Mouse (Mus musculus): ENCODE results near the gene Rab20. TPM values are rescaled to one million over a fixed set of nuclear protein-coding genes. Genes with fewer than 3 reads are reported as not detected.
"Not testable (repeated sequence)": the region's sequence is repeated elsewhere in the genome, so short reads cannot be mapped to it uniquely, and the experiment has no call there.

Rab20 gene
- polyA plus RNA-seq, 1 experiment = 26.4 TPM

GRCm38 (mm10) chr8:11486142-11486541, 7.6 kb upstream of the Rab20 start:
- no peak for DNase-seq (ENCODE audit: low read depth, low spot score)
- WGBS = 11% methylated on average over 7 of the region's 7 CpGs

DNA sequence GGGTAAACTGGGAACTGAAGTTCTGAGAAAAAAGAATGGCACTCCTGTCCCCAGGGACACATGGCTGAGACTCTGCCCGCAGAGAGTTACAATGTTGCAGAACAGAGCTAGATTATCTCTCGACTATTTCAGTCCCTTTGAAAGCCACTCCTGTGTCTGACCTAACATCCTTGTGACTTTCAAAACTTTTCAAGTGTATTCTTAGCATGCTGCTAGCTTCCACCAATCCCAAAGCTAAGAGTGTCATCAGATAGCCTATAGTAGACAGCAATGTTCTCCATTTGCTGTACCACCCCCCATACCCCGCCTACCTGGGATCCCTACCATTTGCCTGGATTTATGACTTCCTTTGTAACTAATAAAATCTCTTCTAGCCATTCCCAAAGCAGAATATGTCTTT, 4.0 kb upstream of the Rab20 start:
- no peak for DNase-seq (ENCODE audit: low read depth, low spot score)
- WGBS = 34% methylated on average over 3 of the region's 3 CpGs

- DNase-seq (ENCODE audit: low read depth, low spot score) = no peak
- 27% methylated on average over 3 of the region's 3 CpGs for WGBS
These were observed 3.4 kb upstream of the Rab20 start for GRCm38 (mm10) chr8:11481876-11482275.

DNA sequence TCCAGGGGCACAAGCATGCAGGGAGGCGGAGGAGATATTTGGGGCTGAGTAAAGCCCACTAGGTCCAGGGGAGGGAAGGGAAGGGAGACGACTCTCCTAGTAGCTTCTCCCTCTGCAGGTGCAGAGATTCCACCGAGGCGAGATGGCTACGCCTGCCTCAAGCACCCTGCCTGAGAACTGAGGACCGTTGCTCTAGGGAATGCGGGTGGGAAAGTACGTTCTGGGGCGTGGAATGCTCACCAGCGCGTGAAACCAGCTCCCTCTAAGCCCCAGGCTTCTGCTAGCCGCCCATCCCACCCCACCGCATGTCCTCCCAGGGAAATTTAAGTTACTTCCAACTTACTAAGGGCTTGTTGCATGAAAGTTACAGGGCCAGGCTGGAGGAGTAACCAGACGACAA, 1.1 kb upstream of the Rab20 start:
- no peak for DNase-seq (ENCODE audit: low read depth, low spot score)
- 53% methylated on average over 14 of the region's 14 CpGs for WGBS

- no peak for DNase-seq (ENCODE audit: low read depth, low spot score)
- 9% methylated on average over 23 of the region's 23 CpGs for WGBS
These were observed 457 bp upstream of the Rab20 start for GRCm38 (mm10) chr8:11478807-11479527.

GRCm38 (mm10) chr8:11477178-11477553, 1.3 kb downstream of the Rab20 start:
- WGBS = 6% methylated on average over 9 of the region's 9 CpGs
- no peak for DNase-seq (ENCODE audit: low read depth, low spot score)

- WGBS = 12% methylated on average over 24 of the region's 24 CpGs
- DNase-seq (ENCODE audit: low read depth, low spot score) = no peak
These were observed 2.0 kb downstream of the Rab20 start for GRCm38 (mm10) chr8:11476338-11477177.

- WGBS = 42% methylated on average over 2 of the region's 2 CpGs
- DNase-seq (ENCODE audit: low read depth, low spot score) = no peak
These were observed 2.6 kb downstream of the Rab20 start for GRCm38 (mm10) chr8:11475876-11476275.

DNA sequence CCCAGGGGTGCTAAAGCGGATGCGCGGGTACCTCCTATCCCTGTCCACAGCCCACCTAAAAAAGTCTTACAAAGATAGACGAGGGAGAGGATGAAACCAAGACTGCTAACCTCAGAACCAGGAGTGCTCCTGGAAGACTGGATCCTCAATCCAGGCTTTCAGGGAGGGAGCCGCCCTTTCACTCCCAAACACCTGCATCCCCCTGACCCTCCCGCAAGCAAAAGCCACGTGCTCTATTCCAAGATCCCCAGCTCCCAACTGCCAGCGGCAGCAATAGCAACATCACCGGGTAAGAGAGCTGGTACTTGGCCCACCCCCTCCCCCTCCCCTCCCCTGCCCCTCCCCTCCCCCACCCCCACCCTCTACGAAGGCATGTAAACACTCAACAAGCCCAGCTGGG, 3.1 kb downstream of the Rab20 start:
- DNase-seq (ENCODE audit: low read depth, low spot score) = no peak
- WGBS = 53% methylated on average over 10 of the region's 10 CpGs

- no peak for DNase-seq (ENCODE audit: low read depth, low spot score)
- 14% methylated on average over 4 of the region's 4 CpGs for WGBS
These were observed 5.4 kb downstream of the Rab20 start for GRCm38 (mm10) chr8:11473072-11473471.

GRCm38 (mm10) chr8:11471309-11471708, 7.2 kb downstream of the Rab20 start:
- DNase-seq (ENCODE audit: low read depth, low spot score) = no peak
- WGBS = 19% methylated on average over 8 of the region's 8 CpGs

- 61% methylated on average over 7 of the region's 7 CpGs for WGBS
- DNase-seq (ENCODE audit: low read depth, low spot score) = no peak
These were observed 7.8 kb downstream of the Rab20 start for GRCm38 (mm10) chr8:11470694-11471093.

DNA sequence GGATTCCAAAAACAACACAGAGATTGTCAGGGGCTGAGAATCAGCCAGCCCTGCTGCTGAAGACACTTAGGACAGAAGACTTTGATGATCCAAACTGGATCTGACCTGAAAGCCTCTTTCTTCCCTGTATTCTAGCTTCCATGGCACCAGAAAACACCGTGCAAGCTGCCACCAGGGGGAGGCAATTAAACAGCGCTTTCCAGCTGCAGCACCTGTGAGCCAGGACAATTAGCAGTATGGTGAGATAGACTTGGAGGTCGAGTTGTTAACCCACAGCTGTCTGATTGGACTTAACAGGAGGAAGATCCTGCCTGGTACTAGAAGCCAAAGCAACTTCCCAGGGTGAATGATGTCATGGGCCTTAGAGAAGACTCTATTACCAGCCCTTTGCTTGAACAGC, 9.4 kb downstream of the Rab20 start:
- DNase-seq (ENCODE audit: low read depth, low spot score) = no peak

DNA sequence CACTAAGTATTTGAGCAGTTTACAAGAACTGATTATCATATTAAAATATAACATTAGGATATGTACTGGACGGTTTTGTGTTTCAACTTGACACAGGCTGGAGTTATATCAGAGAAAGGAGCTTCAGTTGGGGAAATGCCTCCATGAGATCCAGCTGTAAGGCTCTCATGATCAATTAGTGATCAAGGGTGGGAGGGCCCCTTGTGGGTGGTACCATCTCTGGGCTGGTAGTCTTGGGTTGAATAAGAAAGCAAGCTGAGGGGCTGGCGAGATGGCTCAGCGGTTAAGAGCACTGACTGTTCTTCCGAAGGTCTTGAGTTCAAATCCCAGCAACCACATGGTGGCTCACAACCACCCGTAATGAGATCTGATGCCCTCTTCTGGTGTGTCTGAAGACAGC, 12.0 kb downstream of the Rab20 start:
- WGBS = 97% methylated on average over 4 of the region's 5 CpGs

More for the DNA sequence above, 9.4 kb downstream of the Rab20 start:
- WGBS = 12% methylated on average over 3 of the region's 3 CpGs

GRCm38 (mm10) chr8:11465619-11466018, 12.9 kb downstream of the Rab20 start:
- 91% methylated on average over 4 of the region's 4 CpGs for WGBS
- no peak for DNase-seq (ENCODE audit: low read depth, low spot score)

More for the DNA sequence above, 12.0 kb downstream of the Rab20 start:
- DNase-seq (ENCODE audit: low read depth, low spot score) = not testable (repeated sequence)

GRCm38 (mm10) chr8:11464707-11464964, 13.9 kb downstream of the Rab20 start:
- 50% methylated on average over 3 of the region's 3 CpGs for WGBS
- no peak for DNase-seq (ENCODE audit: low read depth, low spot score)

GRCm38 (mm10) chr8:11463889-11464706, 14.4 kb downstream of the Rab20 start:
- WGBS = 47% methylated on average over 12 of the region's 12 CpGs
- DNase-seq (ENCODE audit: low read depth, low spot score) = no peak

GRCm38 (mm10) chr8:11463541-11463888, 15.0 kb downstream of the Rab20 start:
- WGBS = 87% methylated on average over 2 of the region's 2 CpGs
- no peak for DNase-seq (ENCODE audit: low read depth, low spot score)

GRCm38 (mm10) chr8:11462641-11463040, 15.9 kb downstream of the Rab20 start:
- WGBS = 85% methylated on average over 4 of the region's 4 CpGs
- no peak for DNase-seq (ENCODE audit: low read depth, low spot score)

DNA sequence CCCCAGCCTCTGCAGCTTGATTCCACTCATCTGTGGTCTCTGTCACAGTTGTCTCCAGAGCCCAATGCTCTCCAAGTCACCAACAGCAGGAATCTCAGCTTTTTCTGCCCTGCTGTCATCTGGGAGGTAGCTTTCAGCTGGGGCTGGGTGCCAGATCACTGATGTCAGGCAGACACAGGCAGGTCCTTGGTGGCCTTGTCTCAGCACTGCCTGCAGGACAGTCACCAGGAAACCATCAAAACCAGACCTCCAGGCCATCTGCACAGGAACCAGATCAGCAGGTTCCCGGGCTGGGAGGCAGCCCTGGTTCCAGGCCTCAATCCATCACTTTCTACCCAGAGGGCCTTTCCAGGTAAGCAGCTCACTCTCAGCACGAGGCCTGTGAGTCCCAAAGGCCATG, 16.7 kb downstream of the Rab20 start:
- no peak for DNase-seq (ENCODE audit: low read depth, low spot score)
- 45% methylated on average over 2 of the region's 2 CpGs for WGBS

GRCm38 (mm10) chr8:11460934-11461333, 17.6 kb downstream of the Rab20 start:
- DNase-seq (ENCODE audit: low read depth, low spot score) = no peak
- WGBS = 49% methylated on average over 2 of the region's 2 CpGs

All from large intestine, adult 2 months (tissue).